Mouse (Mus musculus): Measurements from ENCODE around the gene Olfr963.
"Not testable (repeated sequence)": the region's sequence is repeated elsewhere in the genome, so short reads cannot be mapped to it uniquely, and the experiment has no call there.

The Olfr963 gene

GRCm38 (mm10) chr9:39666905-39667304, at the start of gene Olfr963:
Olfr963 (plus strand) TSS chr9:39667205.
- no peak for DNase-seq (ENCODE audit: low spot score)

- DNase-seq (ENCODE audit: low spot score): no peak
Observed at GRCm38 (mm10) chr9:39621073-39621472, 45.9 kb upstream of the Olfr963 start, which contains the start of gene Olfr960. Olfr960 (plus strand) TSS chr9:39621373.

- DNase-seq (ENCODE audit: low spot score): no peak
Observed at GRCm38 (mm10) chr9:39623783-39624182, 43.2 kb upstream of the Olfr963 start.

DNA sequence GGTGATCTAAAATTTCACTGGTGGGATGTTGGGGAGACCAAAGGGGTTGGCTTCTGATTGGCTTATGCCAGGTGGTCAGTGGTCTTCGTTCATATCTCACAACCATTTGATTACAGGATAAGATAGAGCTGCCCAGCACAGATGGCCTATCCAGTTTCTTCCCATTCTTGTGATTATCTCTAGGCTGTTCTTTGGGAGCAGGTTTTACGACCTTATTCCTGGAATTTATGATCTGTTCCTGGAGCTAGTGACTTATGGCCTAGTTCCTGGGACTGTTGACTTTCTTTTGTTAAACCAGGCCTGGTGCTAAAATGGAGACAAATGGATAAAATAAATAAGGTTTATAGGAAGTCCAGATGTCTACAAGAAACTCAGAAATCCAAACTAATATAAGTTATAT, 42.3 kb upstream of the Olfr963 start:
- no peak for DNase-seq (ENCODE audit: low spot score)

DNA sequence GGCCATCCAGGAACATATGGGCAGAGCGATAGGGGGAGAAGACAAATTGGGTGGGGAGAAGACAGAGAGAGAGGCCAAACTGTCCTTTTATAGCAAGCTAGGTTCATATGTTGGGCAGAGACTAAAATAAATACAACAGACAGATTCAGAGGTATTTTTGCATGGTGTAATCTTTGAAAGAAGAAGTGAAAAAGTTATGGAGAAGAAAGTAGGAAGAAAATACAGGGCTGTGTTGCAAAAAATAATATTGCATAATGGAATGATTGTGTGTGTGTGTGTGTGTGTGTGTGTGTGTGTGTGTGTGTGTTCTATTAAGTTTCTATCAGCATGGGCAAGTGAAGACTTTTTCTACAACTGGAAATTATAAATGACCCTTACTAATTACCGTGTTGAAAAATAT, 37.9 kb upstream of the Olfr963 start:
- DNase-seq (ENCODE audit: low spot score): no peak

GRCm38 (mm10) chr9:39633913-39634594, 33.0 kb upstream of the Olfr963 start:
- DNase-seq (ENCODE audit: low spot score): no peak

- no peak for DNase-seq (ENCODE audit: low spot score)
Observed at GRCm38 (mm10) chr9:39644785-39645184, 22.2 kb upstream of the Olfr963 start, which contains the start of gene Olfr961. Olfr961 (plus strand) TSS chr9:39645085.

GRCm38 (mm10) chr9:39647382-39647781, 19.6 kb upstream of the Olfr963 start:
- DNase-seq (ENCODE audit: low spot score): no peak

DNA sequence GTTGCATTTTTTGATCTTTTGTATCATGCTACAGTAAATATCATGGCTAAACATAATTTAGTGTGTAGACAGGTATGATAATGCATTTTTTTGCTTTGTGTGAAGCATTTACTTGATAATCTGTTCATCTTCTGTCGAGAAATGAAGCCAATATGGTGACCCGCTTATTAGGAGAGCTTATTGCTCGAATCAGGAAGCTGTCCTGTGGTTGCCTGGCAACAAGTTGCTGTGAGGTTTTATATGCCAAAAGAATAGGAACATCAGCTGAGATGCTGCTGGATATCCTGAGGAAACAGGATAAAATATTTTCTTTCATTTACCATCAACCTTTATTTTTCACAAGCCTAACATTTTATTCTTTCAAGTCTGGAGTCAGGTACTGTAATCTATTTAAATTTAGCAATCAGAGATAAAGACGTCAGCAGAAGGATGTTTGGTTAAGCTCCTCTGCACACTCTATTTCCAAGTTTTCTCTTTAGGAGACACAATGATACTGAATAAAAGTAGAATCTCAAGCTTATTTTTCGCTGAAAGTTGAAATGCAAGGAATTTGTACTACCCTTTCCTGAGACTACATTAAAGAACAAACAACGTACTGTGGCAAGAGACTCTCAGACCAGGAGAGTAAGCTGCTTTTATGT, 12.1 kb upstream of the Olfr963 start:
- no peak for DNase-seq (ENCODE audit: low spot score)

DNA sequence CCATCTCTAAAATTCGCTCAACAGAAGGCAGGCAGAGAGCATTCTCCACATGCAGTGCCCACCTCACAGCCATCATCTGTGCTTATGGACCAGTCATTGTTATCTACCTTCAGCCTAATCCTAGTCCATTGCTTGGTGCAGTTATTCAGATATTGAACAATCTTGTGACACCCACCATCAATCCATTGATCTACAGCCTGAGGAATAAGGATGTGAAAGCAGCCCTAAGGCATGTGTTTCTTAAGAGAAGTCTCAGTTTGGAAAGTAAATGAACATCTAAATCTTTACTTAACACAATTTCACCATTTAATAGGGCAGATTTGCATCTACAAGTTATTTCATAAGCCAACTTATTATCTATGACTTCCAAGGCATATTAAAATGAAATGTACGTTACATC, 2.7 kb downstream of the Olfr963 start:
- DNase-seq (ENCODE audit: low spot score): no peak

DNA sequence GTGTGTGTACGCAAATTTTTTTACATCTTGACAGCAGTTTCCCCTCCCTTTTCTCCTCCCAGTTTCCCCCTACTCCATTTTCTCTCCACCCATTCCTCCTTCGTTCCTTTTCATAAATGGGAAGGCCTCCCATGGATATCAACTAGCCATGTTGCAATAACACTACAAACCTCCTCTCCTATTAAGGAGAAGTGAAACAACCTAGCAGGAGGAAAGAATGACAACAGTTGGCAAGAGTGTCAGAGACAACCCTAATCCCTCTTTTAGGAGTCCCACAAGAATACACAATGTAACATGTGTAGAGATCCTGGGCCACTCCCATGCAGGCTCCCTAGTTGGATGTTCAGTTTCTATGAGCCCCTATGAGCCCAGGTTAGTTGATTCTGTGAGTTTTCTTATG, 7.8 kb downstream of the Olfr963 start:
- no peak for DNase-seq (ENCODE audit: low spot score)

DNA sequence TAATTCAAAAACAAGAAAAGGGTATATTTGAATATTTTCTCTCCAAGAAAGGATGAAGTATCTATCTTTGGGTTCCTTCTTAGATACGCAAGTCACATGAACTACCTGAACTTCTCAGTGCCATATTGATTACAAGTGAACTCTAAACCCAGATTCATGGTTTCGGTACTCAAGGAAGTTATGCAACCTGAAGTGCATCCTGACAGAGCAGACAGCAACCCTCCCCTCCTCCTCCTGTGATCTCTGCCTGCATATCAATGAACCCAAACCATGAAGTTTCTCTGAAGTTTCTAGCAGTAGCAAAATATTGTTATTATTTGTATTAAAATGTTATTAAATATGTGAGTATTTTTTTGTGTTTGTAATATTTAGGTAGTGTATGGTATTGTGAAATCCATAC, 11.6 kb downstream of the Olfr963 start:
- no peak for DNase-seq (ENCODE audit: low spot score)

GRCm38 (mm10) chr9:39679280-39679679, 12.3 kb downstream of the Olfr963 start:
- no peak for DNase-seq (ENCODE audit: low spot score)

DNA sequence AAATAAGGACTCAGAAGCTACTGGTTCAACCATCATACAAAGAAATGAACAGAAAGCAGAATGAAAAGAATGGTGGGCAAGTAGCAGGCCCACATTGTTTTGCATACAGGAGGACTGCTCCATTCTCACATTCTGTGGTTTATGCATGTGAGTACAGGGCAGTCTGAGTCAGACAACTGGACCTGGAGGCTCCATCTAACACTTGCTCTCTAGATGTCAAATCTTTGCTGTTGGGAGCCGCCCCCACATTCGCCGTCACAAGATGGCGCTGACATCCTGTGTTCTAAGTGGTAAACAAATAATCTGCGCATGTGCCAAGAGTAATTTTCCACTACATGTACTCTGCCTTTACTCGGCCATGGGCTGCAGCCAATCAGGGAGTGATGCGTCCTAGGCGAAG, 34.1 kb downstream of the Olfr963 start:
- not testable (repeated sequence) for DNase-seq (ENCODE audit: low spot score)

- DNase-seq (ENCODE audit: low spot score): no peak
Observed at GRCm38 (mm10) chr9:39707017-39707416, 40.0 kb downstream of the Olfr963 start, which contains the start of gene Olfr149. Olfr149 (minus strand) TSS chr9:39707117.

- no peak for DNase-seq (ENCODE audit: low spot score)
Observed at GRCm38 (mm10) chr9:39708958-39709357, 42.0 kb downstream of the Olfr963 start.

DNA sequence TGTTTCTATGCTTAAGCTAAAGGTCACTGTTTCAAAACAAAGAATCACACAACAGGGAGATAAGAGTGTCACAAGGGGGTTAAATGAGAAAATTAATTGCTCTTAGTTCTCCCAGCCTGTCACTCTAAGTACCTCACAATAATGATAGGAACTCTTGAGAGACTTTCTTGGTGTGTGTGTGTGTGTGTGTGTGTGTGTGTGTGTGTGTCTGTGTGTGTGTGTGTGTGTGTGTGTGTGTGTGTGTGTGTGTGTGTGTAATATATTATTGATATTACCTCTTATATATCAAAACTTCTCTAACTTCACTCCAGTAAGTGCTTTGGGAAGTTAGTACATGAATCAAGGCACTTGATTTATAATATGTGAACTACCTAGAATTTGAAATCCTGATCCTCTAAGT, 44.0 kb downstream of the Olfr963 start, which contains the start of gene Olfr965:
Gene Olfr965, plus strand, starts transcription at position 301 of the 400 bp plus-strand sequence.
- DNase-seq (ENCODE audit: low spot score): no peak
